Mouse (Mus musculus) left cerebral cortex, adult 9 months (tissue): ENCODE measurements around the gene Naaa.
A peak's percentile ranks its signal among the peaks of the same experiment; 100 is the strongest.

Source experiments
- DNase-seq, 2 experiments: peaks; one replicate each; pipeline ENCODE4 v3.0.0; 2022; ENCODE audit warnings: low spot score in 2 of 2

The Naaa gene

GRCm38 (mm10) chr5:92263761-92264359 is 14.1 kb downstream of the Naaa start:
- DNase-seq, result peak; percentile 47 to 82

- no peak for DNase-seq
These were observed 15.3 kb downstream of the Naaa start for GRCm38 (mm10) chr5:92262646-92263045.

- no peak for DNase-seq
These were observed 21.8 kb downstream of the Naaa start, which contains the start of gene Ppef2 for GRCm38 (mm10) chr5:92256218-92256617. Gene Ppef2, minus strand, starts transcription at chr5:92256278.

DNA sequence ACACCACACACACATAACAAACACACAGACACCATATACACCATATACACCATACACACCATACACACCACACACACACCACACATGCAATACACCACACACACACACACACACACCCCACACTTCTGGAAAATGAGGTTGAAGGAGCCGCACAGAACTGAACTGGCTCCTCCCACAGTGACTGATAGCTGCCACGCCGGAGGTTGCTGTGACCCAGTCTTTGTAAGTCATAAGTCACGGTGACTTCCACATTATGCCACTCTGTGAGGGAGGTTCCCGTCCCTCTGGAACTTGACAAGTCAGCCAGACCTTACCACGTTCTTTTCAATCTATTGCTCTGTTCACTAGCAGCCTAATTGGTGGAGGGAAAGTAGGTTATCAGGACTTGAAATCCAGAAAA is 23.5 kb downstream of the Naaa start:
- no peak for DNase-seq

DNA sequence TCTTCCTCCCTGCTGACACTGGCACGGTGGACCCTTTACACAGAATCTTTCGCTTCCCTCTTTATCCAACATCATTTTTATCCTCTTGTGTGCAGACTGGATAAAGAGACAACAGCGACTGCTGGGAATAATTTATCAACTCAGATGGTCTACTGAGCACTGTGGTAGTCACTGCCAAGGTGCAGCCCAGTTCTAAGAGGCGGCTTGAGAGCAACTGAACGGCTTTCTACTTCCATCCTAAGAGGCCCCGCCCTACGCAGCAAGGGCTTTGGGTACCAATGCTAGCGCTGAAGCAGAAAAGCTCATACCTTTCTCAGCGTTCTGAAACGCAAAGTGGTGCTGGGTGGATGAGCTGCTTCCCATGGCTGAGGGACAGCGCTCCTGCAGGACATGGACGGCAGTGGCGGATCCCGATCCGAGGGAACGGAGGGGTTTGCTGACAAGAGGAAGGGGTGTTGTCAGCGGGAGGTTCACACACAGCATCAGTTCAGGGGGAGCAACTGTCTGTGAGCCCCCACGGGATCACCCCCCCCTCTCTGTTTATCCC is 25.1 kb downstream of the Naaa start:
- DNase-seq, result no peak

- no peak for DNase-seq
These were observed 25.9 kb downstream of the Naaa start for GRCm38 (mm10) chr5:92252031-92252430.

DNA sequence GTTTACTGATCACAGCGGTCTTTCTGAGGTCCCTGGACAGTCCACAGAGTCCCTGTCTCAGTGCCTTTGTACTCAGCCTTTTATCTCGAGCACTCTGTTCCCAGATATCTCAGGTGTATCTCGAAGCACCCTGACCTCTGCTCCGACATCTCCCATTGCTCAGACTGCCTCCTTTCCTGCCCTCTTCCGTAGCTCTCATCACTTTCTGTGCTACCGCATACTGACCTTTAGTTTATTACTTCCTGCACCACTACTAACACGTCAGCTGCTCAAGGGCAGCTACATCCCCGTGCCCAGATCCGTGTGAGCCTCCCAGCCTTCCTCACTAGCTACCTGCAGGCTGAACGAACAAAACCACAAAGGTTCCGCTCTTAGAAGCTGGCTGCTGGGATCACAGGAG is 29.4 kb downstream of the Naaa start:
- DNase-seq, result no peak

- DNase-seq, result no peak
These were observed 32.5 kb downstream of the Naaa start for GRCm38 (mm10) chr5:92245483-92245882.

DNA sequence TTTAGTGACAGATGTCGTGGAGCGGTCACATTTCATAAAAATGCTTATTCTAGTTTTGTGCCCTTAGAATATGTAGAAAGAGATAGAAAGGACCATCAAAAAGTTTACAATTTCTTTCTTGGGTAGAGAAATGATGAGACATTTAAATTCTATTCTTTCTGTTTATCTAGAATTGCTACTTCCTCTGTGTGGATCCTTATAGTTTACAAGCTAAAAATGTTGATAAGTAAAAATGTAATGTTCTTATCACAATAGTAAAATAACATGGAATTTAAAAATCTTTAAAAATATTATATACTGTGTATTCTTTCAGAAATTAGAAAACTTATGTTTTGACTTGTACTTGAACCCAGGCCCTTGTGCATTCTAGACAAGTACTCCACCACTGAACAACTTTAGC is 33.1 kb downstream of the Naaa start:
- no peak for DNase-seq

DNA sequence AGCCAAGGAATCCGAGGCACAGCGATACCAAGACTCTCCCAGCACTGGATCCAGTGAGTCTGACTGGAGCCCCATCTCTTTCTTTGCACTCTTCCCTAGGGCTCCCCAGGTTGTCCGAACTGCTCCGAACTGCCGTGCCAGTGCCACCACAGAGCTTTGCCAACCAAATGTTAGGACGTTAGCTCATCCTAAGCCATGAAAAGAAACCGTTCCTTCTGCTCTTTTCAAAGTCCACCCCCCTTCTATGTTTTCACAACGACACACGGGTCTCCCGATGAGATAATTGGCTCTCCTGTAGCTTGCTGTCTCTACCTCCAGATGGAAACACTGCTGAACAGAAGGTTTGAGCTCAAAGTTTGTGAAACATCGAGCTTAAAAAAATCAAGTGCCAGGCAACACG is 37.2 kb downstream of the Naaa start:
- DNase-seq, result peak in 1 of 2 experiments; percentile 31

DNA sequence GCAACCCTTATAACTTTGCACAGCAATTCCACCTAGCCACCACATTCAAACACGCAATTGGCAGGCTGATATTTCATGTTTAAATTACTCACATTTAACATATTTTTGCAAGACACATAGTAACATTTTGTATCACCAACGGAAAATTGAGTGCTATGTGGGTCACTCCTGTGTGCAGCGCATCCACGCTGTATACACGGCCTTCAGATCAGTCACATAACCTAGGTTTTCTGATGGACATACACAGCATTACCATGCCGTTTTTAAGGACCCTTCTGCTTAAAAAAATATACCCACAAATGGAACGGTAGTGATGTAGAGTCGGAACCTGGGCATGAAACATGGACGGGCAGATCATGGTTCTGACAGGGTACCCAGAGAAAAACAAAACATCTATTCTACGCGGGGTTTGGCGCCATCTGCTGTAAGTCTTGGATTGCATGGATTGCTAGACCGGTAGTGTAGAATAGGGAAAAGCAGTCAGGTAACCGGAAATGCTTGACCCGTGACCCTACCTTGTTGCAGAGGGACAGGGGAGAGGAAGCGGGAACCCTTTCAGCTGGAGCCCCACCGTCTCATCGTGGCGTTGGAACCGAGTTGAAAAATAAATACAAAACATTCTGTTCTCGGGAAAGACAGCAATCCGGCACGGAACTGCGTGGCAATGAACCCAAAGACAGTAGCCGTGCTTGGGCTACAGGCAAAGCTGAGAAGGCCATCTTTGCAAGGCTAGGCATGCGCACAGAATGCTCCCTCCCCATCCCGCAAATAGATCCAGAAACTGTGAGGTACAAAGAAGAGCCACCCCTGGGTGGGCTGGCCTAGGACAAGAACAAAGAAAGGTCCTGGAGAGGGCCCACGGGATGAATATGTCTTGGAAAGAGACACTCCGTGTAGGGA is 38.4 kb downstream of the Naaa start:
- peak; percentile 15 to 85 for DNase-seq

- DNase-seq, result no peak
These were observed 42.9 kb downstream of the Naaa start for GRCm38 (mm10) chr5:92234939-92235557.

- no peak for DNase-seq
These were observed 44.6 kb downstream of the Naaa start for GRCm38 (mm10) chr5:92233366-92233765.

GRCm38 (mm10) chr5:92231836-92232235 is 46.1 kb downstream of the Naaa start:
- DNase-seq, result no peak

DNA sequence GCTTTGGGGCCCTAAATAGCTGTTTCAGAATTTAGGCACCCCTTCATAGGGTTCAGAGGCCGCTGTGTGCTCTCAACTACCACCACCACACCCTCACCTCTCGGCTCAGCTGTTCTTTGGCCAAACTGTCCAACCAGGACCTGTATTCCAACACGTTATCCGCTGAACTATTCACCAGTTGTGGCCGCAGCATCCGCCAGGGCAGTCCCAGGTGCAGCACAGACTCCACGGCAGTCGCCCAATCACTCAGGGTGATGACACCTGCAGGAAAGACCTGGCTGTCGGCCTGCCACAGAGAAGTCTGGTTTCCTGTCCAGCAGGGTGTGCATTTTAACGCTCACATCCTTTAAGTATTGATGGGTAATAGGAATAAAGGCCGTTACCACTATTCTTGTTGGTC is 47.7 kb downstream of the Naaa start:
- DNase-seq, result no peak

- DNase-seq, result no peak
These were observed 48.5 kb downstream of the Naaa start for GRCm38 (mm10) chr5:92229514-92229913.

DNA sequence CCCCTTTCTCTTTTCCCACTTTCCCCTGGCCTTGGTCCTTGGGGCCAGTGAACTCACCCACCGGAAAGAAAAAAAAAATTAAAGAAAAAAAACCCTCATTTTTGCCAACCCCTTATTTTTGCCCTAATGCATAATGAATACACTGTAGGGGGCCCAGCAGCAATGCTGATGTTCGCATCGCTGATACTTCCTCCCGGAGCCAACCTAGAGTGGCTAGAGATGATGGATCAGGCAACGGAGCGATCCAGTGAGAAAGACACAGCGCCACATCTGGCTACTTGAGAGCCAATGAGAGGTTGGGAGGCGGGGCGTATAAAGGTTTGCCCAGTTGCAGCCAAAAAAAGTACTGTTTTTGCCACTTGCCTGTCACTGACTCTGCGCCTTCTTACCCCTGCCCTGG is 49.2 kb downstream of the Naaa start:
- DNase-seq, result no peak

GRCm38 (mm10) chr5:92227782-92228181 is 50.2 kb downstream of the Naaa start:
- no peak for DNase-seq

DNA sequence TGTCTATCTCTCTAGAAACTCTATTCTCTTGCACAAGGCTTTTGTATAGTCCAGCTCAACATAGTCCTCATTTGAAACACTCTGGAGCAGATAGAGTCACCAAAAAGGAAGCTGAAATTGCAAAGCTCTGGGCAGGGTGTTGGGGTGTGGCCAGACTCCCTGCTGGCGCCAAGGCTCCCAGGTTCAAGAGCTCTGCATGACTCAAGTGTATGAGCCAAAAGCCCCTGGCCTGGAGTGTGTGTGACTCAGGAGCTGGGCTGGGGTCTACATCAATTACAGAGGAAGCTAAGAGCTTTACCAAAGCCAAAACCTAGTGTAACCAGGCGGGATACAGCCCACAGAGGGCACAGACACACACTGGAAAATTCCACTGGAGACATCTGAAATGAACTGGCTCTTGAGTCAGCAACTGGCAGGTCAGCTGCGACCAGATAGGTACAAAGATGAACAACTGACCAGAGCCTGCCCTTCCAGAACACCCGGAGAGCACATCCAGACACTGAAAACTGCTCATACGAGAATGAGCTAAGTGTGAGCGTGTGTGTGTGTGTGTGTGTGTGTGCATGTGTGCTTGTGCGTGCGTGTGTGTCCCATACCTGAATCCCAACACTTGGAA is 57.6 kb downstream of the Naaa start:
- no peak for DNase-seq

GRCm38 (mm10) chr5:92219826-92220225 is 58.1 kb downstream of the Naaa start:
- DNase-seq, result no peak

DNA sequence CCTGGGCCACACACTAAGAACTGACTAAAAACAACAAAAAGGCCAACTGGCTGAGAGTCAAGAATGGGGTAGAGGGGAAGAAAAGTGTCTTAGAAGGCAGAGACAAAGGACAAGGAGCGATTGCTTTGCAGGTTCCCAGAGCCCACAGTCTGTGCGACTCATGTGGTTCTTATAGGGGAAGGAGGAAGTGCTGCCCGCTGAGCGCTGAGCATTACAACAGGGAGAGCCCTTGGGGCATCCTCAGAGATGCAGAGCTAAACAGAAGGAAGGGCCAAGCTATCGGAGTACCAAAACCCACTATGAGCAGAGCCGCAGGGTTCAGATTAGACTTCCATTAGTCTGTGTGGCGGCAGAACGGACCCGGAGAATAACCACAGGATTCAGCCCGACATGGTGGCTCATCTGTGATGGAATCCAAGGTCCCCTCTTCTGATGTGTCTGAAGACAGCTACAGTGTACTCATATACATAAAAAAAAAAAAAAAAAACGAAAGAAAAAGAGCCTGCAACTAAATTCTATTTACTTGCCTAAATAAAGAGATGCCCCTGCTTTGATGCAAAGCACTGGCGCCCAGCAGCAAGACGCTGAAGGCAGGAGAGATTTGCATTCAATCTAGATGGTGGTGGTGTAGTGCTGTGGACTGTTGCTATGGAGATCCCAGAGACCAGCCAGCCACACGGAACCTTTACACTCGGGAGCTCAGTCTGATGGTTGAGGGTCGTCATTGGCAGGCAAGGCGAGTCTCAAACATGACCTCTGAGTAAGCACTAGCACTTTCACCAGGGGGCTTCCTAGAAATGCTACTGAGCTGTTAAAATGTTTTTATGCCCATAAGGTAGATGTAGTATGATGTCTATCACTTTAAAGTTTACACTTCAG is 58.8 kb downstream of the Naaa start:
- no peak for DNase-seq
